Mouse (Mus musculus) adipocyte (in vitro differentiated cells): ENCODE measurements around the gene Med29.

Experiments
- DNase-seq: peaks from one replicate; pipeline ENCODE4 v3.0.0-alpha.2; 2016; ENCODE audit warnings: low spot score

The Med29 gene

DNA sequence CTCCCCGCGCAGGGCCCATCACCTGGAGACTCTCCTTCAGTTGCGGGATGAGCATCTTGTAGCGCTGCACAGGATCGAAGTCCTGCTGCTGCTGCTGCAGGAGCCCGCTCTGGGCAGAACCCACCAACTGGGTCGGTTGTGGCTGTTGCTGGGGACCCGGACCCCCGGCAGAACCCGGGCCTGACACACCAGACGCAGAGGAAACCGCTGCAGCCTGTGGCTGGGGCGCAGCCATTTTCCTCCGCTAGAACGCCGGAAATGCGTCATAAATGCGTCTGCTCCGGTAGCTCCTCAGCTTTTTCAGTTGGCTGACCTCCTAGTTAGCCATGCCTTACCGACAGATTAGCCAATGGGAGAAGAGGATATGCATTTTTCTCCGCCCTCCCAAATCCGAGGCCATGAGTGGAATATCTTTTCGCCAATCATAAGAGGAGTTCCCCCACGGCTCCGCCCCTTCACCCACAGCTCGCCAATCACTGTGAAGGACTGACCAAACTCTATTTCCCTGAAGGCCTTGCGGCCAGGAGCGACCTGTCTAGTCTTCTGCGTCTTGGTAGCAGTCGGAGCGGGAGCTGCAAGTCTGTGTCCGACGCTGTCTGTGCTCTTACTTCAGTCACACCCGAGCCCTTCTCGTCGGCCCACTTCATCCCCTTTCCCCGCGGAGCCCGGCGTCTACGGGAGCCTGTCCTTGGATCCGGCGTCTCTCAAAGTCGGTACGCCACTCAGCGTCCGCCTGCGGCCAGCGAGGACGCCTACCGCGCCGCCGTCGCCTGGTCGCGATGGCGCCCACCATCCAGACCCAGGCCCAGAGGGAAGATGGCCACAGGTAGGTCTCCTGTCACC is at the start of gene Med29, which contains the start of gene Paf1:
Gene Med29, minus strand, starts transcription at position 280 of the 843 bp plus-strand sequence.
Gene Paf1, plus strand, starts transcription at position 523 of the 843 bp plus-strand sequence.
- DNase-seq, result peak; percentile 98

DNA sequence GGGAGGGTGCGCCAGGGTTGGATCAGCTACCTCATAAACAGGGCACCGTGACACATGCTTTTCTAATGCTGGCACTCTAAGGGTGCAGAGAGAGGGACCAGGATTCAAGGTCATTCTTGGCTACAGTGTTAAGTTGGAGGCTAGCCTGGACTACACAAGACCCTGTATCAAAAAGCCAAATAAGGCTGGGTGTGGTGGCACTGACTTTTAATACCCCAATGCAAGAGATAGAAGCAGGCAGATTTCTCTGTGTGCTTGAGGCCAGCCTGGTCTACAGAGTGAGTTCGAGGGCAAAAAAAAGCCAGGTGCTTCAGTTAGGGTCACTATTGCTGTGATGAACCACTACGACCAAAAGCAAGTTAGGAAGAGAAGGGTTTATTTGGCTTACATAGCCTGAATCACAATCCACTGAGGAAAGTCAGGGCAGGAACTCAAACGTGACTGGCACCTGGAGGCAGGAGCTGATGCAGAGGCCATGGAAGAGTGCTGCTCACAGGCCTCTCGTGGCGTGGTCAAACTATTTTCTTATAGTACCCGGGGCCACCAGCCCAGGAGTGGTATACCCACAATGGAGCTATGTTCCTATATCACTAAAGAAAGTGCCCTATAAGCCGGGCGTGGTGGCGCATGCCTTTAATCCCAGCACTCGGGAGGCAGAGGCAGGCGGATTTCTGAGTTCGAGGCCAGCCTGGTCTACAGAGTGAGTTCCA is 49.4 kb upstream of the Med29 start:
- DNase-seq, result no peak

DNA sequence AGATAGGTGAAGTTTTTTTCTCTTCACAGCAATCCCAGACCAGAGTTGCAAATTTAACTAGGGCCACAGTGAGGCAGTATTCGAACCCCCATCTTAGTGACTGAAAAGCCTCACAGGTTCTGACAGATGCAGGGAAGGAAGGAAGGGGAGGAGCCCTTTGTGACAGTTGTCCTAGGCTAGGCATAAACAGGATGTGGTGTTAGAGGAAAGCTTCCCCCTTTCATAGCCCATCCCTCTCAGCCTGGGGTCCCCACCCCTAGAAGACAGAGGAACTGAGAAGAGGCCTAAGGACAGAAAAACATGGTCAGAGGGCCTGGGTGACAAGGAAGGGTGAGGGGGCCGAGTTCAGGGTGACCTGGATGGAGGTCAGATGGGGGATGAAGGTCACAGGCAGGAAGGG is 48.2 kb upstream of the Med29 start:
- DNase-seq, result no peak

DNA sequence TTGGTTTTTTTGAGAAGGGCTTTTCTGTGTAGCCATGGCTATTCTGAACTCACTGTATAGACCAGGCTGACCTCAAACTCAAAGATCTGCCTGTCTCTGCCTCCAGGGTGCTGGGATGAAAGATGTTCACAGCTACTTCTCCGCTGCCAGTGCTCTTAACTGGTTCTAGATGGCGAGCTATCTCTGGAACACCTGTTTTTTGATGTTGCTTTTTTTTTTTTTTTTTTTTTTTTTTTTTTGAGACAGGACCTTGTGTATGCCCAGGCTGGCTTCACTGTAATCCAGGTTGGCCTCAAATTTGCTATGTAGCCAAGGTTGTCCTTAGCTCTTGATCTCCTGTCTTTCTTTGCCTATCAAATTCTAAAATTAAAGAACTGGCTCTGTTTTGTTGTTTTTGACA is 46.3 kb upstream of the Med29 start:
- no peak for DNase-seq

DNA sequence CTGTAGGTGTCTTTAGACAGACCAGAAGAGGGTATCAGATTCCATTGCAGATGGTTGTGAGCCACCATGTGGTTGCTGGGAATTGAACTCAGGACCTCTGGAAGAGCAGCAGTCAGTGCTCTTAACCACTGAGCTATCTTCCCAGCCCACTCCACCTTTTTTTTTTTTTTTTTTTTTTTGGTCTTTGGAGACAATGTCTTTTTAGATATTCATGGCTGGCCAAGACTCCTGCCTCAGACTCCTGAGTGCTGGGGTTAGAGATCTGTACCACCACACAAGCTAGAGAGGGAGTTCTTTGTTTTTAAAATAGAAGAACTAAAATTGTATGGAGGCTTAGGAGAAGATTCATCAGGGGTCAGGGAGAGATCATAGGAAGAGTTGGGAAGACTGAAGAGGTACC is 45.5 kb upstream of the Med29 start:
- DNase-seq, result no peak

DNA sequence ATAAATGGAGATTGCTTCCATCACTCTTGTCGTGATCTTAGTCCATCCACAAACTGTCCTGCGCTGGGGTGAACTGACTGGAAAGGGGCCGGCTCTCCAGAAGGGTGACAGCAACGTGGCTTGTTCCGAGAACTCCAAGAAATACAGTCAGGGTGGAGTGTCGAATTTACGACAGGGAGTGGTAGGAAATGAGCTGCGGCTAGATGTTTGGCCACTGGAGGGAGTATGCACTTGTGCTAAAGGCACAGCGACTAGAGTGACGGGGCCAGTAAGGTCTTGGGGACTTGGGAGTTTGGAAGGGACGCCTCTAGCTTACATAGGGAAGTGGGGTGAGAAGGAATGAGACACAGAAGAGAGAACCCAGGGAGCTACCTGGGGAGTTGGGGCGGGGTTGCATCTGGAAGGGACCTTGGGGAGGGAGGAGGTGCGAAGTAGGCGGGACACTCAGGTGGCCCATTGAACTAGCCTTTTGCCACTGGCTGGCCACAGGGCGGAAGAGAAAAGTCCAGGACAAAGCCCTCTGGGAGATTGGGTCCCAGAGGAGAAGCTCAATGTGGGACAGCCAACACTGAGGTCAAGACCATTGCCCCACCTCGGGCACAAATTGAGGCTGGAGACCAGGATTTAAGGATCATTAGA is 44.5 kb upstream of the Med29 start, which contains the start of gene Gmfg:
Gene Gmfg, plus strand, starts transcription at position 516 of the 639 bp plus-strand sequence.
- peak; percentile 79 for DNase-seq

DNA sequence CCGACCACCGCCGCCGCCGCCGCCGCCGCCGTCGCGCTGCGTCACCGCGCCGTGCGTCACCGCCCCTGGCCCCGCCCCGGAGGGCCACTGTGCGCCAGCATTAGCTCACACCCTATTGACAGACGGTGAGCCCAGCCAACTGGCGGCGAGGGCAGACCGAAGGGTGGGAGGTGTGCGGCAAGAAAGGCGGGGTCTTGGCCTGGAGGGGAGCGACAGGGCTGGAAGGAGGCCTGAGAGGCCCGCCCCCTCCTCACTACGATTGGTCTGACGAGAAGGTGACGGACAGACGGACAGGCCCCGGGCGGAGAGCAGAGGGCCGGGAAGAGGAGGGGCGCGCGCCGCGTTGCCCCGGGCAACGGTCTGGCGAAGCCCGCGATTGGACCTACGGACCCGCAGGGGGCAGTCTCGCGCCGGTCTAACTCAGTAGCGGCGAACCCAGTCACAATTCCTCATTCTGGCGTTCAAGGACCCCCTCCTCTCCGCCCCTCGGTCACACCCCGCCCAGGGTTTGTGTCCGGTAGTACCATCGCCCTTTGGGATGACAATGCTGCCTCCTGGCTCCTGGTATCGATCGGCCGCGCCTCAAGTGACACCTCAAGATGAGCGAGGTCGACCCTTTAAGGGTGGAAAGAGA is 43.9 kb upstream of the Med29 start:
- peak; percentile 97 for DNase-seq

DNA sequence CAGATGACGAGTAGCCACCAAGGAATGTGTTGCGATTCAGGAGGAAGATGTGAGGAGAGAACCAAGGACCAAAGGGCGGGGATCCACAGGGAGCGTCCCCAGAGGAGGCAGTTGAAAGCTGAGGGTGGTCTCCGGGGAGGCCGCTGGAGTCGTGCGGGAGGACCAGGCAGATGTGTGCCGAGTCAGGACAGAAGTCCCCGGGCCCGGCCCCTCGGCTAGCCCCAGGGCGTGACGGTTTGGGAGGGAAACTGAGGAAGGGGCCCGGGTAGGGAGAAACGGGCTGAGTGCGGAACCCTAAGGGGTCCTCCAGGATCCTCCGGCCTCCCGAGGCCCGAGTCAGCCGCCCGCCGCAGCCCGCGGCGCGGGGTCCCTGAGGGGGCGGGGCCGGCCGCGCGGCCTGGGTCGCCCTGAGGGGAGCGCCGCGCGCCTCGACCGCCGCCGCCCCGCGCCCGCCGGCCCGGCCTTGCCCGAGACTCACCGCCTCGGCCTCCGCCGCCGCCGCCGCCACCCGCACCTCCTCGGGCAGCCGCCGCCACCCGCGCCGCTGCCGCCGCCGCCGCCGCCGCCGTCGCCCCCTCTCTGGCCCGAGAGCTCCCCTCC is 43.3 kb upstream of the Med29 start:
- no peak for DNase-seq

DNA sequence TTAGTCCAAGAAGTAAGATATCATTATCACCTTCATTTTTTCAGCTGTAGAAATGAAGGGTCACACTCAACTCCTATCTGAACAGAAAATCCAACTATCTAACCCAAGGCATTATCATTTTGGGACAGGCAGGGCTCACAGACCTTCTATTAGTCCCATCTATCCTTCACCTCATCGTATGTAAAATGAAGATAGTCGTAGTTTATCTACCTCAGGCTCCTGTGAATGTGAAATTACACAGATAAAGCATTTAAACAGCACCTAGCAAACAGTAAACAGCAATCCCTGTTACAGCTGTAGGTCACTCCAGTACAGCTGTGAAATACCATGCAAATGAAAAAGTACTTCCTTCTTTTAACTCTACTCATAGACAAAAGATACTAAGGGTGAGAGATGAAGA is 39.7 kb upstream of the Med29 start:
- no peak for DNase-seq

DNA sequence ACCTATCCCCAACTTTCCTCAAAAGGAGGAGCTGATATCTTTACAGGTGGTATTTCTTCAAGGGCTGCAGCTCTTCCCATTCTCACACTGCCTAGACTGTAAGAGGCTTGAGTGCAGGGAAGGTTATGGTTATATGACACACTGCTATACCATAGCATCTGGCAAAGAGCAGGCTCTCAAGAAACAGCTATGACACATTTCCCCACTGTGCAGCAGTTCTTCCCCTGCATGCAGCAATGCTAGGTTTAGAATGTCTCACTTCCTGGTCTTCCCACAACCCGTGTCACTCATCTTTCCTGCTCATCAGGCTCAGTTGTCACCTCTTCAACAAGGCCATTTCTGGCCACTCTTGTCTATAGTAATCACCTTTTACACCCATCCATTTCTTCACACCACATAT is 38.0 kb upstream of the Med29 start:
- no peak for DNase-seq

DNA sequence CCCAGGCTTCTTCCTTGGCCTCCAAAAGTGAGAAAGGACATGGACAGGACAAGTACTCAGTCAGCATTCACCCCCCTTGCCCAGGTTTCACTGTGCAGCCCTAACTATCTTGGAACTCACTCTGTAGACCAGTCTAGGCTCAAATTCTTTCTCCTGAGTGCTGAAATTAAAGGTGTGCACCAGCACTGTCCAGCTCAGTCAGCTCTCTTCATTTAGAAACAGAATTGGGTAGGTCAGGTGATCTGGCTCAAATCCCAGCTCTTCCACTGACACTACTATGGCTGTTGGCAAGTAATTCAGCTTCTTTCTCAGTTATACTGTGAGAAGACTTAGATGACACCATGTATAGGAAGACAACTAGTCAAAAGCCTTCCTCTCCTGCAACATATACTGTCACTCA is 35.2 kb upstream of the Med29 start:
- DNase-seq, result no peak

DNA sequence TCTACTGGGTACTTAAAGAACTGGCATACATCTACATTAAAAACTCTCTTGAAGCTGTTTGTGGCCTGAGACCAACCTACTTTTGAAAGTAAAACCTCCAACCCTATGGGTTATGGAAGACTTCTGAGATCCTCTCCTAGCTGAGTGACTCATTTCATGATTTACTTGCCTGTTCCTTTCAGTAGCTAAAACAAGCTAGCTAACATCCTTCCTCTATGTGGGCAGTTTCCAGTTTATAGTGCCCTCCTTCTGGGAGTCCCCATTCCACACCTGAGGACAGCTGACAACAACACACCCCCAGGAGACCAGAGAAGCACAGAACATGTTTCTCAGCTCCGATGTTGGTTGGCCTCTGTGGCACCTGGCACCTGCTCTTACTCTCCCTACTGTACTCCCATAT is 30.5 kb upstream of the Med29 start:
- DNase-seq, result no peak

DNA sequence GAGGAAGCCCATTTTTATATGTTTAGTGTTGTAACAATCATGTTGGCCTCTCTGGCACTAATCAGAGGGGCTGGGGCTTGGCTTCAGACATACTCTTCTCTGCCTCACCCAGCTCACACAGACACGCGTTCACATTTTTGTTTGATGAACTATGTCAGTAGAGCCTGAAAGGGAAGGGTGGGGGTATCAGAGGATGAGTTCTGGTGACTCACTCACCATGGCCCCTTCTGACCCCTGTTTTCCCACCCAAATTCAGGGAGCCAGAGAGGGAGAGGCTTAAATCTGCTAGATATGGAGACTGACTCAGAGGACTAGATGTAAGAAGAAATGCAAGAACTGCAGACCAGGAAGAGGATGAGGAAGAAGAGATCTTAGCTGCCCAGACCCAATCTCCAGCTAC is 26.9 kb upstream of the Med29 start:
- no peak for DNase-seq

DNA sequence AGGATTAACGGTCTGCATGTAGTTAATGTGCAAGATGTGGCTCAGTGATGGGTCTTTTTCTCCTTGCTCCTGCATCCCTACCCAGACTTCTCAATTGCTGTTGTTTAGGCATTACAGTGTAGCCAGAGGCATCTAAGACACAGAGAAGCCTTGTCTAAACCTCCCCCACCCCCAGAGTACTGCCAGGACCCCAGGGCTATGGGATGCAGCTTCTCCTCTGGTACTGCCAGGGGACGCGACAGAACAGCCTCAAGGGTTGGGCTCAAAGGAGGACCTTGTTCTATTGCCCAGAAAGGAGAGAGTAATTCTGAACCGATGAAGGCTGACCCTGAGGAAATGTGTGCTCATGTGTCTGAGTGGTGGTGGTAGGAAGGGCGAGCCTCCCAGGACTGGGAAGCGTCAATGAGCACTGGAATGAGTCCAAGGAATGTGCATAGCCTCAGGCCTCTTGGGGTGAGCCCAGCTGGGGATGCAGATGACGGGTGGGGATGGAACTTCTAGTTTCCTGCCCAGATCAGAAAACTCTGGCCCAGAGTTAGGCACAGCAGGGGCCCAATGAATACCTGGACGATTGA is 25.7 kb upstream of the Med29 start:
- DNase-seq, result peak; percentile 56

DNA sequence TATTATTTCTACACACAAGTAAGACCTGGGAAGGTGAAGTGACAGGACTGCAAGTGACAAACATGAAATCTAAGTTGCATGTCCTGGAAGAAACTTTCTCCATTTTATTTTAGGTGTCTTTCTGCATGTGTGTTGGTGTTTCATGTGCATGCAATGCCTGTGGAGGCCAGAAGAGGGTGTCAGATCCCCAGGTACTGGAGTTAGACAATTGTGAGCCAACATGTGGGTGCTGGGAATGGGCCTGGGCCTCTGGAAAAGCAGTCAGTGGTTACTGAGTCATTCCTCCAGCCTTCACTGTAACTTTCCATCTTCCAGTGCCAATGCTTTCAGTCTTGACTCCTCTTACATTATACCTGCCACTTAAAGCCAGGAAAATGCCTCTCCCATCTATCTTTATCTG is 24.9 kb upstream of the Med29 start:
- DNase-seq, result no peak

DNA sequence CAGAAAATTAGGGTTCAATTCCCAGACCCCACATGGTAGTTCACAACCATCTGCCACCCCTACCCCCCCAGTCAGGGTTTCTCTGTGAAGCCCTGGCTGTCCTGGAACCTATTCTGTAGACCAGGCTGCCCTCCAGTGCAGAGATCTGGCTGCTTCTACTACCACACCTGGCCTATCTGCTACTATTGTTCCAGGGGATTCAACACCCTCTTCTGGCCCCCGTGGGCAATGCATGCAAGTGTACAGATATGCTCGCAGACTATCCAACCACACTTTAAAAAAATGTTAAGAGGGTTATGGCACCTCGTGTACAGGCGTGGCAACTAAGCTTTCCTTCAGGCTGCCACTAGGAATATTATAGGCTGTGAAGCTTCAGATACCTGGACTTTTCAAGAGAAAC is 20.3 kb upstream of the Med29 start:
- DNase-seq, result no peak

DNA sequence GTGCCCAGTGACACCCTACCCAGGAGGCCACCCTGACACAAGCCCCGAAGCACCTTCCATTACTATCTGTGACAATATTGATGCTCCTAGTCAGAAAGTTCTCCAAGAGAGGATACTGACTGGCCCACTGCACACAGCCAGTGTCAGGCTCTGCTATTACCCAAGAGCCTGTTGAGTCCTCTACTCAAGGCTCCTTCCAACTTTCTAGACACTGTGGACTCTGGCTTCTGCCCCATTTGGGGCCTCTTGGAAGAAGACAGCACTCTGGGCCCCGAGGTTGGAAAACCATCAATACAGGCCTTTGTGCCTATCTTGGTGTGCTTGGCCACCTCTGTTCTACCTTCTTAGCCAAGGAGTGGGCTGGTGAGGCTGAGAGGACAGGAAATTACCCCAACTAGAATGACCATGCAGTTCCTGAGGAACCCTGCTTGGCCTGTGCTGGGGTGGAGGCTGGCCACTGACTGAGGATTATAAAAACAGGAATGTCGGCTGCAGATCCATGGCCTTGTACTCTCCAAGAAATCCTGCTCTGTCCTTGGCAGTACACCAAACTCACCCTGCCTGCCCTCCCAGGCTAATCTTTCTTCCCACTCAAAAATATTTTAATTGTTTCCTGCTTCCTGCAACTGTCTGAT is 18.4 kb upstream of the Med29 start:
- peak; percentile 86 for DNase-seq

DNA sequence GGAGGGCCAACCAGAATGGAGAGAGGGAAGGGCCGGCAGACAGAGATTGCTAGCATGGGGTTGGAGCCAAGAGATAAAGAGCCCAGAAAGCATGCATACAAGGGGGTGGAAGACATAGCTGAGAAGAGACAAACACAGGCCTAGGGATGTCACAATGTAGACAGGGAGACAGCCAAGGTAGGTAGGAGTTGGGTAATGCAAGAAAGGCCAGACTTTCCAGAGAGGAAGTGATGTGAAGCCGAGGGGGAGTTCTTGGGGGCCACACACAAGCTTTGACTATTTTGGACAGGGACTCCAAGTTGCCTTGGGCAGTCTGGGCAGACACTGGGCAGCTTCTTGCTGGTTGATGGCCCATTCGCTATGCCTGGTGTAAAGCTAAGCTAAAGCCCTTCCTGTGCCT is 9.4 kb upstream of the Med29 start:
- DNase-seq, result no peak

DNA sequence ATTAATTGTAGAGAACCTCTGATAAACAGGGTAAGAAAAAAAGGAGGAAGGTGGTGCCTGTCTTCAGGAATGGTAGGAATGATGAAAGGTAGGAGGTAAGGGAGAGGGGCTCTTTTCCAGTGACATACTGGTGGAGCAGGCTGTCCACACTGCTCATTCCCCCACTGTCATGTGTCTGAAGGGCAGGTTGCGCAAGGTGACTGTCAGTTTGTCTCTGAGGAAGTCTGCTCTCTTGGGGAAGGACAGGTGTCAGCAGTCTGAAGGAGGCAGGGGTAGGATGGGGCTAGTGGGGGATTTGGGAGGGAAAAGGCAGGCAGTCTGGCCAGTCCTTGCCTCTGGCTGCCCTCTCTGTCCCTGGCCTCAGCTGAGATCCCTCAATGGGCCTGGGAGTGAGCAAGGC is 8.5 kb upstream of the Med29 start:
- no peak for DNase-seq

DNA sequence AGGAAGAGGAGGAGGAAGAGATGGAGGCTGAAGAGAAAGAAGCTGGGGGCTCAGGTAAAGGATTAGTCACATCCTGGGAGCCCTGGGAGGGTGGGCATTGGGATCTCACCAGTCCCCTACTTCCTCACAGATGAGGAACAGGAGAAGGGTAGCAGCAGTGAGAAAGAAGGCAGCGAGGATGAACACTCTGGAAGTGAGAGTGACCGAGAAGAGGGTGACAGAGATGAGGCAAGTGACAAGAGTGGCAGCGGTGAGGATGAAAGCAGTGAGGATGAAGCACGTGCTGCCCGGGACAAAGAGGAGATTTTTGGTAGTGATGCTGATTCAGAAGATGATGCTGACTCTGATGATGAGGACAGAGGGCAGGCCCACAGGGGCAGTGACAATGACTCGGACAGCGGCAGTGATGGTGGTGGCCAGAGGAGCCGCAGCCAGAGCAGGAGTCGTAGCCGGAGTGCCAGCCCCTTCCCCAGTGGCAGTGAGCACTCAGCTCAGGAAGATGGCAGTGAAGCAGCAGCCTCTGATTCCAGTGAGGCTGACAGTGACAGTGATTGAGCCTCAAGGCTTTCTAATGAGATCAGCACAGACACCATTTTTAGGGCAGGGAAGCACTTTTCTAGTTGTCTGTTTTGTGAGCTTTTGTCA is 6.3 kb upstream of the Med29 start:
- no peak for DNase-seq

DNA sequence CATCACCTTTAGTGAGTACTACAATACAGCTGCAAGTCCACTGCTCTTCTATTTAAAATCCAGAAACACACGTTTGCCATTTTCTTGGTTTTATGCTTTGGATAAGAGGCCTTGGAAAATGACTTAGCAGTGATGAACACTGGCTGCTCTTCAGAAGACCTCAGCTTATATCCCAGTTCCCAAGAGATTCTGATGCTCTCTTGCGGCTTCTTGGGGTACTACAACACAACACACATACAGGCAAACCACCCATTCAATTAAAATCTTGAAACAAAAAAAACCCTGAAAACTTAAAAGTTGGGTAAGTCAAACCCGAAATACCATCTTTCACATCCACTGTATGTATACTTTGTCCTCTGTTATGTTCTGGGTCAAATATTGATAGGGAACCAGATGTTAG is 5.5 kb upstream of the Med29 start:
- peak; percentile 49 for DNase-seq
